Mouse (Mus musculus): Measurements from ENCODE around the gene Ankrd34a. TPM values are rescaled to one million over a fixed set of nuclear protein-coding genes. Genes with fewer than 3 reads are reported as not detected.

Ankrd34a gene
- polyA plus RNA-seq, 1 experiment from 2014 or later = 0.12 TPM

GRCm38 (mm10) chr3:96581771-96582515, 14.5 kb upstream of the Ankrd34a start:
- H3K4me2 ChIP-seq = no peak overlapping the region
- 76% methylated on average over 16 of the region's 16 CpGs for WGBS (ENCODE audit: insufficient replicate concordance)
- no peaks in the 10 kb centered on the region for H3K36me3 ChIP-seq (replicated peaks)
- no peaks in the 10 kb centered on the region for H3K9me3 ChIP-seq (replicated peaks)
- no peak overlapping the region for H3K9ac ChIP-seq
- H3K27me3 ChIP-seq = no peaks in the 10 kb centered on the region
- no peak overlapping the region for H3K27ac ChIP-seq (replicated peaks)
- peaks cover 27% of the 10 kb centered on the region for H3K4me1 ChIP-seq (replicated peaks)
- ATAC-seq (ENCODE audit: insufficient read depth) = no peak
- no peak overlapping the region for H3K4me3 ChIP-seq (replicated peaks)

- H3K4me1 ChIP-seq (replicated peaks) = peaks cover 20% of the 10 kb centered on the region
- no peaks in the 10 kb centered on the region for H3K36me3 ChIP-seq (replicated peaks)
- ATAC-seq (ENCODE audit: insufficient read depth) = no peak
- H3K9ac ChIP-seq = no peak overlapping the region
- no peak overlapping the region for H3K27ac ChIP-seq (replicated peaks)
- H3K4me3 ChIP-seq (replicated peaks) = no peak overlapping the region
- H3K4me2 ChIP-seq = no peak overlapping the region
- no peaks in the 10 kb centered on the region for H3K9me3 ChIP-seq (replicated peaks)
- H3K27me3 ChIP-seq = no peaks in the 10 kb centered on the region
- 81% methylated on average over 5 of the region's 5 CpGs for WGBS (ENCODE audit: insufficient replicate concordance)
Measured at GRCm38 (mm10) chr3:96583386-96583785, 13.1 kb upstream of the Ankrd34a start.

- peaks cover 16% of the 10 kb centered on the region for H3K4me1 ChIP-seq (replicated peaks)
- no peak overlapping the region for H3K4me3 ChIP-seq (replicated peaks)
- no peaks in the 10 kb centered on the region for H3K9me3 ChIP-seq (replicated peaks)
- H3K27ac ChIP-seq (replicated peaks) = no peak overlapping the region
- no peak for ATAC-seq (ENCODE audit: insufficient read depth)
- H3K36me3 ChIP-seq (replicated peaks) = no peaks in the 10 kb centered on the region
- H3K27me3 ChIP-seq = peaks cover 10% of the 10 kb centered on the region
- WGBS (ENCODE audit: insufficient replicate concordance) = 72% methylated on average over 4 of the region's 4 CpGs
- H3K4me2 ChIP-seq = no peak overlapping the region
- H3K9ac ChIP-seq = no peak overlapping the region
Measured at GRCm38 (mm10) chr3:96590657-96591056, 5.8 kb upstream of the Ankrd34a start.

- under 1% methylated on average over 10 of the region's 10 CpGs for WGBS (ENCODE audit: insufficient replicate concordance)
- 0 out of 2 replicates have a peak, but pooled peaks have one; percentile 15 for ATAC-seq (ENCODE audit: insufficient read depth)
- Histone ChIP-seq H3K9ac (peak overlapping the region; percentile 74), H3K27me3 (peaks cover 37% of the 10 kb centered on the region), H3K9me3 (replicated peaks) (no peaks in the 10 kb centered on the region), H3K4me1 (replicated peaks) (peaks cover 39% of the 10 kb centered on the region), H3K4me3 (replicated peaks) (peak overlapping the region; percentile 72), H3K4me2 (peak overlapping the region; percentile 79), H3K36me3 (replicated peaks) (no peaks in the 10 kb centered on the region), H3K27ac (replicated peaks) (peak overlapping the region; percentile 86)
Measured at GRCm38 (mm10) chr3:96593374-96593773, 3.1 kb upstream of the Ankrd34a start.

GRCm38 (mm10) chr3:96593790-96594560, 2.5 kb upstream of the Ankrd34a start, which contains the start of gene Polr3gl:
Polr3gl (minus strand) TSS chr3:96594181.
- no peaks in the 10 kb centered on the region for H3K36me3 ChIP-seq (replicated peaks)
- H3K27ac ChIP-seq (replicated peaks) = peak within 1 kb of the TSS; percentile 86
- WGBS (ENCODE audit: insufficient replicate concordance) = under 1% methylated on average over 38 of the region's 38 CpGs
- H3K9me3 ChIP-seq (replicated peaks) = no peaks in the 10 kb centered on the region
- H3K27me3 ChIP-seq = peaks cover 43% of the 10 kb centered on the region
- H3K4me2 ChIP-seq = peak within 1 kb of the TSS; percentile 79
- peaks cover 44% of the 10 kb centered on the region for H3K4me1 ChIP-seq (replicated peaks)
- peak within 1 kb of the TSS; percentile 72 for H3K4me3 ChIP-seq (replicated peaks)
- H3K9ac ChIP-seq = peak within 1 kb of the TSS; percentile 74
- ATAC-seq (ENCODE audit: insufficient read depth) = peak; percentile 94

- Histone ChIP-seq H3K4me3 (replicated peaks) (no peak overlapping the region), H3K36me3 (replicated peaks) (no peaks in the 10 kb centered on the region), H3K4me1 (replicated peaks) (peaks cover 44% of the 10 kb centered on the region), H3K9me3 (replicated peaks) (no peaks in the 10 kb centered on the region), H3K27me3 (peaks cover 52% of the 10 kb centered on the region), H3K4me2 (no peak overlapping the region), H3K9ac (no peak overlapping the region), H3K27ac (replicated peaks) (no peak overlapping the region)
- 80% methylated on average over 5 of the region's 5 CpGs for WGBS (ENCODE audit: insufficient replicate concordance)
- ATAC-seq (ENCODE audit: insufficient read depth) = no peak
Measured at GRCm38 (mm10) chr3:96594851-96595250, 1.6 kb upstream of the Ankrd34a start.

GRCm38 (mm10) chr3:96595661-96596060, 775 bp upstream of the Ankrd34a start:
- Histone ChIP-seq H3K4me2 (no peak overlapping the region; the same call in 1 of the 2 replicates), H3K9me3 (replicated peaks) (no peaks in the 10 kb centered on the region), H3K27ac (replicated peaks) (no peak overlapping the region), H3K9ac (no peak overlapping the region), H3K27me3 (peaks cover 60% of the 10 kb centered on the region), H3K36me3 (replicated peaks) (no peaks in the 10 kb centered on the region), H3K4me1 (replicated peaks) (peaks cover 46% of the 10 kb centered on the region), H3K4me3 (replicated peaks) (no peak overlapping the region)
- no peak for ATAC-seq (ENCODE audit: insufficient read depth)
- WGBS (ENCODE audit: insufficient replicate concordance) = 23% methylated on average over 6 of the region's 6 CpGs

- H3K9me3 ChIP-seq (replicated peaks) = no peaks in the 10 kb centered on the region
- peaks cover 72% of the 10 kb centered on the region for H3K27me3 ChIP-seq
- WGBS (ENCODE audit: insufficient replicate concordance) = 3% methylated on average over 11 of the region's 12 CpGs
- no peak for ATAC-seq (ENCODE audit: insufficient read depth)
- H3K9ac ChIP-seq = no peak overlapping the region
- no peak overlapping the region for H3K27ac ChIP-seq (replicated peaks)
- H3K4me3 ChIP-seq (replicated peaks) = peak overlapping the region; percentile 40
- peaks cover 58% of the 10 kb centered on the region for H3K4me1 ChIP-seq (replicated peaks)
- H3K4me2 ChIP-seq = peak overlapping the region; percentile 64
- no peaks in the 10 kb centered on the region for H3K36me3 ChIP-seq (replicated peaks)
Measured at GRCm38 (mm10) chr3:96596855-96597254, 419 bp downstream of the Ankrd34a start.

GRCm38 (mm10) chr3:96597435-96597891, 1.0 kb downstream of the Ankrd34a start:
- Histone ChIP-seq H3K27ac (replicated peaks) (no peak overlapping the region), H3K9me3 (replicated peaks) (no peaks in the 10 kb centered on the region), H3K9ac (no peak overlapping the region), H3K4me2 (peak overlapping the region; percentile 64), H3K27me3 (peaks cover 78% of the 10 kb centered on the region), H3K4me1 (replicated peaks) (peaks cover 55% of the 10 kb centered on the region), H3K4me3 (replicated peaks) (peak overlapping the region; percentile 40), H3K36me3 (replicated peaks) (no peaks in the 10 kb centered on the region)
- WGBS (ENCODE audit: insufficient replicate concordance) = under 1% methylated on average over 40 of the region's 40 CpGs
- no peak for ATAC-seq (ENCODE audit: insufficient read depth)

GRCm38 (mm10) chr3:96598156-96599068, 2.0 kb downstream of the Ankrd34a start:
- Histone ChIP-seq H3K27me3 (peaks cover 88% of the 10 kb centered on the region), H3K4me1 (replicated peaks) (peaks cover 46% of the 10 kb centered on the region)

More at GRCm38 (mm10) chr3:96598156-96599068, 2.0 kb downstream of the Ankrd34a start:
- ATAC-seq (ENCODE audit: insufficient read depth) = no peak
- H3K4me3 ChIP-seq (replicated peaks) = peak overlapping the region; percentile 40
- H3K9me3 ChIP-seq (replicated peaks) = no peaks in the 10 kb centered on the region
- no peak overlapping the region for H3K9ac ChIP-seq
- no peak overlapping the region for H3K27ac ChIP-seq (replicated peaks)
- peak overlapping the region; percentile 64 for H3K4me2 ChIP-seq
- H3K36me3 ChIP-seq (replicated peaks) = no peaks in the 10 kb centered on the region
- WGBS (ENCODE audit: insufficient replicate concordance) = 3% methylated on average over 54 of the region's 54 CpGs

Data from liver, embryonic 15.5 days (tissue).